Mouse (Mus musculus) liver, embryonic 11.5 days (tissue): ENCODE results near the gene Plekhb1. TPM values are rescaled to one million over a fixed set of nuclear protein-coding genes. Genes with fewer than 3 reads are reported as not detected.
A peak's percentile ranks its signal among the peaks of the same experiment; 100 is the strongest.

Experiments
- ATAC-seq: fragments of 200-750 bp; cut with Nextera tagmentation; replicated peaks from 2 replicates; pipeline ENCODE4 v1.8.0; 2017; ENCODE audit warnings: moderate number of reproducible peaks, mild to moderate bottlenecking, moderate TSS enrichment, moderate library complexity; ENCODE audit not compliant: low FRiP score
- DNase-seq: peaks from one replicate; pipeline ENCODE4 v3.0.0-alpha.2; 2017; ENCODE audit warnings: low spot score
- H3K27ac ChIP-seq: fragments of 300-500 bp; sonication (generic); 2 replicates; pipeline ENCODE4 v1.5.1; 2014; ENCODE audit warnings: mild to moderate bottlenecking, low read depth, low read length, control low read depth
- H3K27me3 ChIP-seq: fragments of 300-500 bp; sonication (generic); replicated peaks from 2 replicates; pipeline ENCODE4 v1.6.1; 2014; ENCODE audit warnings: low read length, mixed read lengths; ENCODE audit not compliant: control insufficient read depth, insufficient read depth
- H3K36me3 ChIP-seq: fragments of 300-500 bp; sonication (generic); 2 replicates; pipeline ENCODE4 v1.6.1; 2014; ENCODE audit warnings: mild to moderate bottlenecking, low read length, moderate library complexity, mixed read lengths; ENCODE audit not compliant: control insufficient read depth, insufficient read depth
- H3K4me1 ChIP-seq: fragments of 300-500 bp; sonication (generic); replicated peaks from 2 replicates; pipeline ENCODE4 v1.6.1; 2014; ENCODE audit warnings: low read length, mixed read lengths; ENCODE audit not compliant: control insufficient read depth, insufficient read depth
- H3K4me2 ChIP-seq: fragments of 300-500 bp; sonication (generic); 2 replicates; pipeline ENCODE4 v1.6.1; 2014; ENCODE audit warnings: mild to moderate bottlenecking, control low read depth, moderate library complexity
- H3K4me3 ChIP-seq: fragments of 300-500 bp; sonication (generic); 2 replicates; pipeline ENCODE4 v1.5.1; 2014; ENCODE audit warnings: low read depth, low read length, control low read depth
- H3K9ac ChIP-seq: fragments of 300-500 bp; sonication (generic); 2 replicates; pipeline ENCODE4 v1.6.1; 2014; ENCODE audit warnings: low read depth, low read length, control low read depth
- H3K9me3 ChIP-seq: fragments of 300-500 bp; sonication (generic); 2 replicates; pipeline ENCODE4 v1.6.1; 2016; ENCODE audit warnings: low read length, inconsistent platforms, mixed read lengths; ENCODE audit not compliant: control insufficient read depth
- WGBS: fragments of 180-500 bp; shearing (Covaris S2); extraction: QIAGEN DNeasy Blood & Tissue Kit; methylation state at CpG from one replicate; pipeline ENCODE4 v1.1.7; 2014; 5-methylcytosine and 5-hydroxymethylcytosine counted together
- polyA plus RNA-seq: library from polyadenylated mRNA; unstranded; fragments of >200 nt; fragmentation: Nextera tagmentation; extraction: Ambion mirVana; gene quantifications from 2 replicates; pipeline ENCODE4 v1.2.1, GENCODE M21; 2014

Plekhb1 gene
- polyA plus RNA-seq, 1 experiment from 2014 or later, result 1.1 TPM

GRCm38 (mm10) chr7:100684538-100684937, 22.3 kb upstream of the Plekhb1 start:
- Histone ChIP-seq H3K36me3 (no peaks in the 10 kb centered on the region), H3K27me3 (no peaks in the 10 kb centered on the region), H3K4me3 (no peak overlapping the region), H3K4me1 (no peaks in the 10 kb centered on the region), H3K4me2 (peak overlapping the region; percentile 10; the same call in 1 of the 2 replicates), H3K9ac (no peak overlapping the region), H3K9me3 (no peaks in the 10 kb centered on the region), H3K27ac (peak overlapping the region; percentile 64)
- WGBS, result 33% methylated on average over 7 of the region's 7 CpGs
- DNase-seq (peak; percentile 47), ATAC-seq (peak; percentile 76)

GRCm38 (mm10) chr7:100684081-100684480, 21.9 kb upstream of the Plekhb1 start:
- Histone ChIP-seq H3K27me3 (no peaks in the 10 kb centered on the region), H3K4me1 (no peaks in the 10 kb centered on the region), H3K36me3 (no peaks in the 10 kb centered on the region), H3K9ac (no peak overlapping the region), H3K4me2 (peak overlapping the region; percentile 10; the same call in 1 of the 2 replicates), H3K4me3 (no peak overlapping the region), H3K9me3 (no peaks in the 10 kb centered on the region), H3K27ac (peak overlapping the region; percentile 64)
- WGBS, result 58% methylated on average over 5 of the region's 5 CpGs
- ATAC-seq (peak; percentile 21; the same call in 1 of the 2 replicates), DNase-seq (no peak)

GRCm38 (mm10) chr7:100683241-100683640, 21.0 kb upstream of the Plekhb1 start:
- no peak overlapping the region for H3K27ac ChIP-seq
- H3K9me3 ChIP-seq, result no peaks in the 10 kb centered on the region
- no peaks in the 10 kb centered on the region for H3K36me3 ChIP-seq
- H3K9ac ChIP-seq, result no peak overlapping the region
- H3K4me2 ChIP-seq, result no peak overlapping the region
- H3K27me3 ChIP-seq, result no peaks in the 10 kb centered on the region
- no peaks in the 10 kb centered on the region for H3K4me1 ChIP-seq
- H3K4me3 ChIP-seq, result no peak overlapping the region
- no peak for DNase-seq
- ATAC-seq, result no peak
- 93% methylated on average over 1 of the region's 1 CpGs for WGBS

DNA sequence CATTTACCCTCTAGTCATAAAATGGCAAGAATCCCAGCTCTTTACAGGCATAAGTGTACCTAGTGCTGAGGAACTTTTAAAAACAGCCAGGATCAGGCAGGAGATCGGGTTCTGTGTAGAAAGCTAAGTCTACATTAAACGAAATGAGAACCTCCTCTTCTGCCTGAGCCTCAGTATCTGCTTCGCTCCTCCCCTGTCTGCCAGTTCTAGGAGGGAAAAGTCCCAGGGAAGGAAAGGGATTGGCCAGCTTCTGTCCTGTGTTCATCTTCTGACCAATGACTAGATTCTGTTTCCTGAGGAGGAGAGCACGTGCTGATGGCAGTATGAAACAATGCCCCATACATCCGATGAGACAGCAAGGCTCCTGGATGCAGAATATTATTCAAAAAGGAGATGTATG, 18.9 kb upstream of the Plekhb1 start:
- no peak for DNase-seq
- Histone ChIP-seq H3K27ac (no peak overlapping the region), H3K4me3 (no peak overlapping the region), H3K9me3 (no peaks in the 10 kb centered on the region), H3K36me3 (no peaks in the 10 kb centered on the region), H3K4me2 (no peak overlapping the region), H3K27me3 (no peaks in the 10 kb centered on the region), H3K4me1 (no peaks in the 10 kb centered on the region), H3K9ac (no peak overlapping the region)
- WGBS, result 59% methylated on average over 5 of the region's 5 CpGs
- ATAC-seq, result no peak

- no peaks in the 10 kb centered on the region for H3K27me3 ChIP-seq
- H3K36me3 ChIP-seq, result no peaks in the 10 kb centered on the region
- H3K9me3 ChIP-seq, result no peaks in the 10 kb centered on the region
- ATAC-seq, result no peak
- no peak overlapping the region for H3K4me3 ChIP-seq
- H3K4me1 ChIP-seq, result no peaks in the 10 kb centered on the region
- 64% methylated on average over 15 of the region's 15 CpGs for WGBS
- no peak for DNase-seq
- no peak overlapping the region for H3K9ac ChIP-seq
- H3K27ac ChIP-seq, result no peak overlapping the region
- no peak overlapping the region for H3K4me2 ChIP-seq
Measured at GRCm38 (mm10) chr7:100678948-100679880, 17.0 kb upstream of the Plekhb1 start.

- 80% methylated on average over 5 of the region's 5 CpGs for WGBS
- DNase-seq (no peak), ATAC-seq (no peak)
- H3K36me3 ChIP-seq, result no peaks in the 10 kb centered on the region
- H3K9ac ChIP-seq, result no peak overlapping the region
- H3K27me3 ChIP-seq, result no peaks in the 10 kb centered on the region; the same call in 1 of the 2 replicates
- H3K4me3 ChIP-seq, result no peak overlapping the region
- no peak overlapping the region for H3K4me2 ChIP-seq
- H3K9me3 ChIP-seq, result no peaks in the 10 kb centered on the region
- H3K4me1 ChIP-seq, result no peaks in the 10 kb centered on the region
- H3K27ac ChIP-seq, result no peak overlapping the region
Measured at GRCm38 (mm10) chr7:100678052-100678451, 15.8 kb upstream of the Plekhb1 start.

GRCm38 (mm10) chr7:100674941-100675340, 12.7 kb upstream of the Plekhb1 start:
- Histone ChIP-seq H3K36me3 (no peaks in the 10 kb centered on the region), H3K4me1 (no peaks in the 10 kb centered on the region), H3K9me3 (no peaks in the 10 kb centered on the region), H3K4me3 (no peak overlapping the region), H3K9ac (no peak overlapping the region), H3K27ac (no peak overlapping the region), H3K4me2 (no peak overlapping the region), H3K27me3 (no peaks in the 10 kb centered on the region; the same call in 1 of the 2 replicates)
- DNase-seq (no peak), ATAC-seq (no peak)
- WGBS, result 83% methylated on average over 2 of the region's 2 CpGs

- no peaks in the 10 kb centered on the region for H3K9me3 ChIP-seq
- no peak for ATAC-seq
- 70% methylated on average over 7 of the region's 7 CpGs for WGBS
- no peak overlapping the region for H3K9ac ChIP-seq
- H3K27ac ChIP-seq, result no peak overlapping the region
- H3K27me3 ChIP-seq, result no peaks in the 10 kb centered on the region; the same call in 1 of the 2 replicates
- H3K4me1 ChIP-seq, result no peaks in the 10 kb centered on the region
- no peak overlapping the region for H3K4me3 ChIP-seq
- H3K4me2 ChIP-seq, result no peak overlapping the region
- H3K36me3 ChIP-seq, result no peaks in the 10 kb centered on the region
- DNase-seq, result no peak
Measured at GRCm38 (mm10) chr7:100673452-100673851, 11.2 kb upstream of the Plekhb1 start.

DNA sequence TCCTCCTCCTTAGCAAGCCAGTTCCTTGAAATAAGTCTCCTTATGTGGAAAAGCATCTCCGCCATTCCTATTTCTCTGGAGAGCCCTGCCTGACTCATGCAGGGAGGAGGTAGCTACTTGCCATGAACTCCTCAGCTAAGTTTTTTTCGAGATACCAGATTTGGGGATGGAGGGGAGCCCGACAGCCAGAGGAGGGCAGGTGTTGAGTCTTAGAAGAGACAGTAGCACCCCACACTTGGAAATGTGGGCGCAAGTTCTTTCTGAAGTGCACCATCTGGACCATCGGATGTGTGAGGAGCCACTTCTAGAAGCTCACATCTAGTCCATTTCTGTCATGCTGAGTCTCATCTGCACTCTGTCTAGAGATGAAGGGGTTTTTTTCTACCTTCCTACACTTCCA, 8.4 kb upstream of the Plekhb1 start:
- H3K9ac ChIP-seq, result no peak overlapping the region
- H3K36me3 ChIP-seq, result no peaks in the 10 kb centered on the region
- H3K4me1 ChIP-seq, result no peaks in the 10 kb centered on the region
- no peaks in the 10 kb centered on the region; the same call in 1 of the 2 replicates for H3K27me3 ChIP-seq
- H3K27ac ChIP-seq, result no peak overlapping the region
- H3K4me3 ChIP-seq, result no peak overlapping the region
- no peak for ATAC-seq
- WGBS, result 86% methylated on average over 5 of the region's 5 CpGs
- no peaks in the 10 kb centered on the region for H3K9me3 ChIP-seq
- H3K4me2 ChIP-seq, result no peak overlapping the region
- DNase-seq, result no peak
